Mouse (Mus musculus): ENCODE measurements at regions not wholly inside any gene's neighbourhood (a gene's known extent, or its start where the extent isn't known, plus 50 kb on each side); places are given as distances from the start of the nearest gene placed in this dataset.

DNA sequence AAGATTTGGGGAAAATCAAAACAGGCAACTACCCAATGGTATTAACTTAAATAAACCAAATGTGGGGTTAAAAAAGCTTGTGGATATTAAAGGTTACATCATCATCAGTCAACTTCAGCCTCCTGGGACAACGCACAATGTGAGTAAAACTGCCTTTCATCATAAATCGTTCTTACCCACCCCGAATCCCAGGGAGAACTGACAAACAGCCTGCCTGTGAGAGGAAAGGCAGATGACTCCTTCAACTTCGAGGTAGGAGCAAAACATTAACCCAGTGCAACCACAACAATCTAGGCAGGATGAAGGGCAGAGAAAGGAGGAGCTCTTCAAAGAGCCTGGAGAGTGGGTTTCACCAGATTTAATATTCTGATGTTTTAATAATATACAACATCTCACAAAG, 135.3 kb upstream of the Gm37988 start:
- DNase-seq (ENCODE audit: low spot score): no peak

DNA sequence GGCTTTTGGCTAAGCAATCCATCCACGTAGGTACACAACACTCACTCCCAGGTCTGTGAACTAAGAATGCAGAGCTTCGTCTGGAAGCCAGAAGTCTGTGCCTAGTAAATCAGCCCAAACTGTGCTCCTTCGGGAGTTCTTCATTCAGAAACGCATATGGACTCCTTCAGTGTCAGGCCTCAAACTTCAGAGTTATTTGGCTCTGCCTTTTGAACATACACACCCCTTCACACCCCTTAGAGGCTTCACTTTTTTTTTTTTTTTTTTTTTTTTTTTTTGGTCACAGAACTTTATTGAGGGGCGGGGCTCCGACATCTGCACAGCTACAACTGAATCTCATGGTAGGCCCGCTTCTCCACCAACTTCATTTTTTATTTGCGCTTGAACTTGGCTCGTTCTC, 120.1 kb upstream of the Gm37988 start:
- no peak for DNase-seq (ENCODE audit: low spot score)

DNA sequence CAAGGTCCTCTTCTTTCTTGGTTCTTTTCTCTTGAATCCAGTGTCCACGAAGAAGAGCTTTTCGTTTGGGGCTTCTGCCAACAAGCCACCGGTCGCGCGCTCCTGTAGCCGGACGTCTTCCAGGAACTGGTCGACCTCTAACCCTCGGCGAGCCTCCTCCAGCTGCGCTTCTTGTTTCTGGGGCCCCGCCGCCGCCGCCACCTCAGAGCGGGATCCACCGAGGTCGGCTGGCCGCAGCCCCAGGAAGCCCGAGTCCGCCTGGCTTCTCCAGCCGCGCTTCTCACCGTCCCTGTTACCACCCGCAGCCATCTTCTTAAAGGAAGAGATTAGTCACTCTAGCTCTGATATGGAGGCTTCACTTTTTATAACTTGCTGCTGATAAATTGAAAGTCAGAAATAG, 118.6 kb upstream of the Gm37988 start:
- DNase-seq (ENCODE audit: low spot score): no peak

DNA sequence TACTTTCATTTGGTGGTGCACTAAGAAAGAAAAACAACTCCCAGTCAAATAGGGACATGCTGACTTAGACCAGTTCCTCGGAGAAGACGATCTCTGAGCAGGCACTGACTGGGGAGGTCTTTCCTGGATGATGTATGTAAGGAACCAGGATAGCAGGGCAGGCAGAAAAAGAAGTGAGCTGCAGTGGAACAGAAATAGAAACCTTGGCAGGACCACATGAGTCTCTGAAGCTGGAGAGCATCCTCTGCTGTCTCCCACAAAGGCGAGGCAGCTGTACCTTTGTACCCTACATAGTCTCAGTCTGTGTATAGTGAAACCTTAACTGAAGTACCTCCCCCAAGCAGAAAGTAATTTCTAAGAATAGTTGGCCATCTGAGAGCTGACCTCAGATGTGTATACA, 104.4 kb upstream of the Gm37988 start:
- DNase-seq (ENCODE audit: low spot score): no peak

DNA sequence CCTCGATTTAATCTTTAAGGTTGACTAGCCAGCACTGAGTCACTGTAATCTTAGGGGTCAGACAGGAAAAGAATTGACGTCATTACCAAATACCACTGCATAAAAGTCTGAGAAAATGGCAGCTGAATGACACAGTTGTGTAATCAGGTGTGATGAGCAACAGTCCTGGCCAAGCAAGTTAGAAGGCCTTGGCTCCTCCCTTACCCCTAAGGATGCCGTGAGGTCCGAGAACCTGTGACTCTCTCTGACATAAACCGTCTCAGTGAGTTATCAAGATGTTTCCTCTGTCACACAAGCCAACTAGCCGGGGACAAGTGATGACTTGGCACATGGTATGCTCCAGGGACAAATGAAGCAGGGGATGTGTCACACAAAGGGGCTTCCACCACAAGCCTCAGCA, 101.5 kb upstream of the Gm37988 start:
- no peak for DNase-seq (ENCODE audit: low spot score)

DNA sequence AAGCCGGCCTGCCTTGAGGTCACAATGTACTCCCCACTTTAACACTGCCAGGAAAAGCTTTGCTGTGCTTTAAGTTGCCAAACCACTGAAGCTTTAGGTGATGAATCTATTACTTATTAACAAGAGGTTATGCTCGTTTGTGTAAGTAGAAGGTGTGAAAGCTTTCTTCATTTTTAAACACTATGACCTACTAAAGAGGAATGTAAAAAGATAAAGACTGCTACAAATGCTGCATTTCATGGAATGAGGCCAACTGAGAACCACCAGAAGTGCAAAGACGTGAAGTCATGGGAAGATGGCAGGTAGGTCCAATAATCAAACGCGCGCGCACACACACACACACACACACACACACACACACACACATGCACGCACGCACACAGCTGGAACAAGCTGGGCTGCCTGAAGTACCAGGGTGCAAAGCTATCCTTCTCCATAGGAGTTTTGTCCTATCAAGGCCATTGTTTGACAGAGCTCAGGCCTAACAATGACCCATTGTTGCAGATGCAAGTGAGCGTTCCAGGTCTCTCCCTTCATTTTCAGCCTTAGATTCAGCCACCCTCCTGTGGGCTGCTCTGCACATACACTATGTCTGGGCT, 85.3 kb upstream of the Gm37988 start:
- no peak for DNase-seq (ENCODE audit: low spot score)

All from ovary, adult 18-20 months (tissue).